Mouse (Mus musculus): ENCODE results near the gene Nsun2. TPM values are rescaled to one million over a fixed set of nuclear protein-coding genes. Genes with fewer than 3 reads are reported as not detected.

The Nsun2 gene
- polyA plus RNA-seq, 1 experiment from 2014 or later = 73.3 TPM

- Histone ChIP-seq H3K9ac (0 out of 2 replicates have a peak overlapping the region, but pooled peaks have one; percentile 34), H3K4me3 (replicated peaks; ENCODE audit: low read length) (no peak overlapping the region), H3K36me3 (replicated peaks; ENCODE audit: control insufficient read depth, insufficient read depth) (no peaks in the 10 kb centered on the region), H3K9me3 (ENCODE audit: control insufficient read depth, low read length) (no peaks in the 10 kb centered on the region), H3K4me1 (replicated peaks; ENCODE audit: control insufficient read depth, insufficient read depth, low read length) (peaks cover 16% of the 10 kb centered on the region), H3K27ac (no peak overlapping the region), H3K4me2 (replicated peaks) (peak overlapping the region; percentile 36), H3K27me3 (ENCODE audit: control insufficient read depth, insufficient read depth, low read length) (no peaks in the 10 kb centered on the region)
- DNase-seq (ENCODE audit: low spot score) = no peak
- WGBS = 40% methylated on average over 12 of the region's 12 CpGs
- ATAC-seq (ENCODE audit: low FRiP score) = no peak
Measured at GRCm38 (mm10) chr13:69543595-69543994, 10.0 kb downstream of the Nsun2 start.

DNA sequence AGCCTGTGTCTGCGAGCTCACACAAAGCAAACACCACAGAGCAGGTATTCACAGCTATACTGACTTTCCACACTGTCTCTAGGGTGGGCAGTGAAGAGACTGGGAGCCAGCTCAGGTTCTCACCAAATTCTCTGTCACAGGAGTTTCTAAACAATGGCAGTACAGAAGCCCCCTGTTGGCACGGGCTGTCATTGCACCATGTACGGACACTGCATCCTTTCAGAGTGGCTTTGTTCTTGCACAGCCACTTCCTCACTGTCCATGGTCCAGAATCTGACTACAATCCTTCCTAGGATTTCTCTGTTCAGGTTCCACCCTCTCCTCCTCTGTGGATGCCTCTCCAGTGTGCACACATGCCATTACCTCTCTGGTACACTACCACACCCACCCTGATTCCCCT is 11.5 kb downstream of the Nsun2 start:
- Histone ChIP-seq H3K27ac (no peak overlapping the region), H3K4me1 (replicated peaks; ENCODE audit: control insufficient read depth, insufficient read depth, low read length) (peaks cover 8% of the 10 kb centered on the region), H3K27me3 (ENCODE audit: control insufficient read depth, insufficient read depth, low read length) (no peaks in the 10 kb centered on the region), H3K4me3 (replicated peaks; ENCODE audit: low read length) (no peak overlapping the region), H3K36me3 (replicated peaks; ENCODE audit: control insufficient read depth, insufficient read depth) (no peaks in the 10 kb centered on the region), H3K9me3 (ENCODE audit: control insufficient read depth, low read length) (no peaks in the 10 kb centered on the region), H3K9ac (no peak overlapping the region), H3K4me2 (replicated peaks) (no peak overlapping the region)
- no peak for ATAC-seq (ENCODE audit: low FRiP score)
- DNase-seq (ENCODE audit: low spot score) = no peak
- 24% methylated on average over 3 of the region's 3 CpGs for WGBS

DNA sequence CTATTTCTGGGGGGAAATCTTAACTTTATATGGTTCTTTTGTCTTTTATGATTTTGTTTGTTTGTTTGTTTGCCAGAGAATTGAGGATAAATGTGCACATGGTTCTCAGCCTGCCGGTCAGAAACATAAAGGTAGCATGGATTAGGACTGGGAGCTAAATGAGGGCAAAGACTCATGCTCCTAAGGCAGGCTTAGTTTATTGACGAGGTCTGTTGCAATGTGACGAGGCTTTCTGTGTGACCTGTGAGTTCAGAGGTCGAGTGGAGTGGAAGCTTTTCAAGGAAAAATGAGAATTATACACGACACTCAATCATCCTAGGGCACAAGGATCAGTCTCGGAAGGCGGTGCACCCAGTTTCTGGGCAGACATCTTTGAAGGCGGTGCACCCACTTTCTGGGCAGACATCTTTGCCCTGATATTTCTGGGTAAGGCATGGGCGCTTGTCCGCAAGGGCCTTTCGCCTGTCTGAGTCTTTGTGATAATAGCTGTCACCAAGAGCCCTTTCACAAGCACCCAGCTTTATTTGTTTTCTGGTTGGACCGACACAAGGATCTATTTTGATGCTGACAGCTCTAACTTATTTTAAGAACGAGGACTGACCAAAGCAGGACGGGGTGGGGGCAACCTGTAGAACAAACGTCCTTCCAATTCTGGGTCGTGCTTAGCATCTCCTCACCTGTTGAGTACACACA is 14.1 kb downstream of the Nsun2 start:
- DNase-seq (ENCODE audit: low spot score) = no peak
- Histone ChIP-seq H3K27me3 (ENCODE audit: control insufficient read depth, insufficient read depth, low read length) (no peaks in the 10 kb centered on the region), H3K4me2 (replicated peaks) (no peak overlapping the region), H3K4me3 (replicated peaks; ENCODE audit: low read length) (no peak overlapping the region), H3K36me3 (replicated peaks; ENCODE audit: control insufficient read depth, insufficient read depth) (no peaks in the 10 kb centered on the region), H3K4me1 (replicated peaks; ENCODE audit: control insufficient read depth, insufficient read depth, low read length) (peaks cover 8% of the 10 kb centered on the region), H3K27ac (no peak overlapping the region), H3K9me3 (ENCODE audit: control insufficient read depth, low read length) (no peaks in the 10 kb centered on the region), H3K9ac (no peak overlapping the region)
- 69% methylated on average over 16 of the region's 16 CpGs for WGBS
- no peak for ATAC-seq (ENCODE audit: low FRiP score)

DNA sequence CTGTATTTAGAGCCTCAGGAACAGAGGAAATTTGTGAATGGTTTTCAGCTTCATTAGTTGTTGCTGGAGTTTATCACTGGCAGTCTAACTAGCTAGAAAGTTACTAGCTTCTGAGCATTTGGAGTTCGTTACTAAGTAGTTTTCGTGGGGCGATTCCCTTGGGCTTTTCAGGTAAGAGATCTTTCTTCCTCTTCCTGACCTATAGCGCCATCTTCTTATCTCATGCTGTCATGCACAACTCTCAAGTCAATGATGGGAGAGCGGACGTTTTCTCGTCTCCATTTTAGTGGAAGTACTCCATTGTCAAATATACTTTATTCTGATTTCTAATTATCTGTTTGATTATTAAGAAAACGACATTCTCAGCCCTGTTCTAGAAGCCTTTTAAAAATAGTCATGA is 16.4 kb downstream of the Nsun2 start:
- WGBS = 57% methylated on average over 8 of the region's 8 CpGs
- Histone ChIP-seq H3K4me1 (replicated peaks; ENCODE audit: control insufficient read depth, insufficient read depth, low read length) (no peaks in the 10 kb centered on the region), H3K9ac (no peak overlapping the region), H3K27me3 (ENCODE audit: control insufficient read depth, insufficient read depth, low read length) (no peaks in the 10 kb centered on the region), H3K27ac (no peak overlapping the region), H3K36me3 (replicated peaks; ENCODE audit: control insufficient read depth, insufficient read depth) (no peaks in the 10 kb centered on the region), H3K4me3 (replicated peaks; ENCODE audit: low read length) (no peak overlapping the region), H3K9me3 (ENCODE audit: control insufficient read depth, low read length) (no peaks in the 10 kb centered on the region), H3K4me2 (replicated peaks) (no peak overlapping the region)
- ATAC-seq (ENCODE audit: low FRiP score) (no peak), DNase-seq (ENCODE audit: low spot score) (no peak)

DNA sequence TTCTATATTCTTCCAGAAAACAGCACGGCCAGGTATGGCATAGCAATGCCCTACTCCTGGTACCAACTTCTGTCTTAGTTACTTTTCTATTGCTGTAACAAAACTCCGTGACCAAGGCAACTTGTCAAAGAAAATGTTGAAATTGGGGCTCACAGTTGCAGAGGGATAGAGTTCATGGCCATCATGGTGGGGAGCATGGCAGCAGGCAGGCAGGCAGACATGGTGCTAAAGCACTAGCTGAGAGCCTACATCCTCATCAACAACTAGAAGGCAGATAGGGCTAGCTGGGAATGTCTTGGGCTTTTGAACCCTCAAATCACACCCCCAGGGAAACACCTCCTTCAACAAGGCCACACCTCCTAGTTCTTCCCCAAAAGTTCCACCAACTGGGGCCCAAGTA is 17.3 kb downstream of the Nsun2 start:
- Histone ChIP-seq H3K4me2 (replicated peaks) (no peak overlapping the region), H3K9ac (no peak overlapping the region), H3K4me1 (replicated peaks; ENCODE audit: control insufficient read depth, insufficient read depth, low read length) (no peaks in the 10 kb centered on the region), H3K4me3 (replicated peaks; ENCODE audit: low read length) (no peak overlapping the region), H3K36me3 (replicated peaks; ENCODE audit: control insufficient read depth, insufficient read depth) (no peaks in the 10 kb centered on the region), H3K9me3 (ENCODE audit: control insufficient read depth, low read length) (no peaks in the 10 kb centered on the region), H3K27ac (no peak overlapping the region), H3K27me3 (ENCODE audit: control insufficient read depth, insufficient read depth, low read length) (no peaks in the 10 kb centered on the region)
- ATAC-seq (ENCODE audit: low FRiP score) (no peak), DNase-seq (ENCODE audit: low spot score) (no peak)
- 92% methylated on average over 2 of the region's 2 CpGs for WGBS

- Histone ChIP-seq H3K9me3 (ENCODE audit: control insufficient read depth, low read length) (no peaks in the 10 kb centered on the region), H3K4me2 (replicated peaks) (no peak overlapping the region), H3K27ac (no peak overlapping the region), H3K4me1 (replicated peaks; ENCODE audit: control insufficient read depth, insufficient read depth, low read length) (no peaks in the 10 kb centered on the region), H3K9ac (no peak overlapping the region), H3K36me3 (replicated peaks; ENCODE audit: control insufficient read depth, insufficient read depth) (no peaks in the 10 kb centered on the region), H3K27me3 (ENCODE audit: control insufficient read depth, insufficient read depth, low read length) (no peaks in the 10 kb centered on the region), H3K4me3 (replicated peaks; ENCODE audit: low read length) (no peak overlapping the region)
- ATAC-seq (ENCODE audit: low FRiP score) (no peak), DNase-seq (ENCODE audit: low spot score) (peak; percentile 42)
- WGBS = 25% methylated on average over 5 of the region's 5 CpGs
Measured at GRCm38 (mm10) chr13:69553024-69553423, 19.5 kb downstream of the Nsun2 start.

- ATAC-seq (ENCODE audit: low FRiP score) (no peak), DNase-seq (ENCODE audit: low spot score) (no peak)
- 74% methylated on average over 9 of the region's 9 CpGs for WGBS
- H3K4me2 ChIP-seq (replicated peaks) = no peak overlapping the region
- no peak overlapping the region for H3K9ac ChIP-seq
- no peaks in the 10 kb centered on the region for H3K27me3 ChIP-seq (ENCODE audit: control insufficient read depth, insufficient read depth, low read length)
- H3K36me3 ChIP-seq (replicated peaks; ENCODE audit: control insufficient read depth, insufficient read depth) = no peaks in the 10 kb centered on the region
- no peaks in the 10 kb centered on the region for H3K4me1 ChIP-seq (replicated peaks; ENCODE audit: control insufficient read depth, insufficient read depth, low read length)
- H3K9me3 ChIP-seq (ENCODE audit: control insufficient read depth, low read length) = no peaks in the 10 kb centered on the region
- no peak overlapping the region for H3K4me3 ChIP-seq (replicated peaks; ENCODE audit: low read length)
- H3K27ac ChIP-seq = no peak overlapping the region
Measured at GRCm38 (mm10) chr13:69554255-69554654, 20.7 kb downstream of the Nsun2 start.

DNA sequence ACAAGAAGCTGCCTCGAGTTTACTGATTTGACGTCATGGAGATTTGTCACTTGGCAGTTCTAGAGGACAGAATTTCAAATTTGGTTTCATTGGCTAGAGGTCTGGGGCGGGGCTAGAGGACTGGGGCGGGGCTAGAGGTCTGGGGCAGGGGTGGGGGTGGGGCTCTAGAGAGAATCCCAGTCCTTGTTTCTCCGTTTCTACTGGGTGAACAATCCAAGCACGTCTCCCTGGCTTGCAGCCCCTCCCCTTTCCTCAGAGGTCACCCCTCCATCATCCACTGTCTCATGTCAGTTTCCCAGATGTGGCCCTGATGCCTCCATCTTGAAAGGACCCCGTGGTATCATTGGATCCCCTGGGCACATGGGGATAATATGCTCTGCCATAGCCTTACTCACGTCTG is 21.5 kb downstream of the Nsun2 start:
- ATAC-seq (ENCODE audit: low FRiP score) (no peak), DNase-seq (ENCODE audit: low spot score) (no peak)
- H3K4me2 ChIP-seq (replicated peaks) = no peak overlapping the region
- H3K4me3 ChIP-seq (replicated peaks; ENCODE audit: low read length) = no peak overlapping the region
- H3K4me1 ChIP-seq (replicated peaks; ENCODE audit: control insufficient read depth, insufficient read depth, low read length) = no peaks in the 10 kb centered on the region
- H3K27ac ChIP-seq = no peak overlapping the region
- WGBS = 35% methylated on average over 8 of the region's 8 CpGs
- H3K27me3 ChIP-seq (ENCODE audit: control insufficient read depth, insufficient read depth, low read length) = no peaks in the 10 kb centered on the region
- no peaks in the 10 kb centered on the region for H3K9me3 ChIP-seq (ENCODE audit: control insufficient read depth, low read length)
- H3K9ac ChIP-seq = no peak overlapping the region
- no peaks in the 10 kb centered on the region for H3K36me3 ChIP-seq (replicated peaks; ENCODE audit: control insufficient read depth, insufficient read depth)

DNA sequence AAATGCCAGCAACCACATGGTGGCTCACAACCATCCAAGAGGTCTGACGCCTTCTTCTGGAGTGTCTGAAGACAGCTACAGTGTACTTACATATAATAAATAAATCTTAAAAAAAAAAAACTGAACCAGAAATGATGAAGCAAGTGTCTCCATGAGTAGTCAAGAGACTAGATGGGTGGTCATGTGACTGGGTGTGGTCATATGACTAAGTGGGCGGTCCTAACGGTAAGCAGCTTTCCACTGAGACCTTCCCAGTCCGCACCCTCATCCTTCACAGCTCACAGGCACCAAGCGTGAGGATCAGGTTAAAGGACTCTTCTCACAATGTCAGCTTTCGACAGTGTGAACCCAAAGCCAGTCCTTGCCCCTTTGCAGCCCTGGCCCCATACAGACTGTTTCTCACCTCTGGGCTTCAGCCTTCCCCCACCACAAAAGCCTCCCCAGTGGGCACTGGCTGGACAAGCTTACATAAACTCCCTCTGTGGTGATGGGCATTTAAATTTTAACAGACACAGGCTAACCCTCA is 22.5 kb downstream of the Nsun2 start:
- no peak overlapping the region for H3K4me3 ChIP-seq (replicated peaks; ENCODE audit: low read length)
- 85% methylated on average over 6 of the region's 6 CpGs for WGBS
- no peaks in the 10 kb centered on the region for H3K27me3 ChIP-seq (ENCODE audit: control insufficient read depth, insufficient read depth, low read length)
- H3K27ac ChIP-seq = no peak overlapping the region
- ATAC-seq (ENCODE audit: low FRiP score) (no peak), DNase-seq (ENCODE audit: low spot score) (no peak)
- no peaks in the 10 kb centered on the region for H3K36me3 ChIP-seq (replicated peaks; ENCODE audit: control insufficient read depth, insufficient read depth)
- H3K4me2 ChIP-seq (replicated peaks) = no peak overlapping the region
- H3K9me3 ChIP-seq (ENCODE audit: control insufficient read depth, low read length) = no peaks in the 10 kb centered on the region
- no peak overlapping the region for H3K9ac ChIP-seq
- no peaks in the 10 kb centered on the region for H3K4me1 ChIP-seq (replicated peaks; ENCODE audit: control insufficient read depth, insufficient read depth, low read length)

DNA sequence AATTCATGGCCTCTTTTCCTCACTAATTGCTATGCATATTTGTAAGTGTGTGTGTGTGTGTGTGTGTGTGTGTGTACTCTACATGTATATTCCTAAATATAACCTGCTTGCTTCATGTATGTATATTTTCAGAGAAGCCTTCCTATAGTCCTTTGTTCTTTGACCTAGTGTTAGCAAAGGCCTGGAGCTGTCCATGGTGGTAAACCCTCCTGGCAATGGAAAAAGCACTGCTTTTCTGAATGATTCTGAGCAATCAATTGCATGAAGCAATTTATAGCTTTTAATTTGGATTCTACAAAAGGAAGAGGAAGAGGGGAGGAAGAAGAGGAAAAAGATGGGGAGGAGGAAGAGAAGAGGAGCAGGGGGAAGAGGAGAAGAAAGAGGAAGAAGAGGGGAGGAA is 23.2 kb downstream of the Nsun2 start:
- H3K27ac ChIP-seq = no peak overlapping the region
- no peak overlapping the region for H3K9ac ChIP-seq
- H3K4me2 ChIP-seq (replicated peaks) = no peak overlapping the region
- H3K9me3 ChIP-seq (ENCODE audit: control insufficient read depth, low read length) = no peaks in the 10 kb centered on the region
- H3K27me3 ChIP-seq (ENCODE audit: control insufficient read depth, insufficient read depth, low read length) = no peaks in the 10 kb centered on the region
- no peak overlapping the region for H3K4me3 ChIP-seq (replicated peaks; ENCODE audit: low read length)
- H3K36me3 ChIP-seq (replicated peaks; ENCODE audit: control insufficient read depth, insufficient read depth) = no peaks in the 10 kb centered on the region
- no peak for ATAC-seq (ENCODE audit: low FRiP score)
- no peaks in the 10 kb centered on the region for H3K4me1 ChIP-seq (replicated peaks; ENCODE audit: control insufficient read depth, insufficient read depth, low read length)
- DNase-seq (ENCODE audit: low spot score) = no peak
